Mouse (Mus musculus) MEL (cell line): ENCODE measurements at regions not wholly inside any gene's neighbourhood (a gene's known extent, or its start where the extent isn't known, plus 50 kb on each side); places are given as distances from the start of the nearest gene placed in this dataset.

Source experiments
- CTCF ChIP-seq, 3 experiments: IDR thresholded peaks in 2 of 3; conservative IDR thresholded peaks in 1 of 3; 2 replicates each; pipeline ENCODE4 v1.5.1; 2011 to 2012; ENCODE audit warnings: low read length in 3 of 3, low read depth in 2 of 3, mild to moderate bottlenecking in 2 of 3, improper control_type of control experiment in 1 of 3, inconsistent platforms in 1 of 3, mixed read lengths in 1 of 3, moderate library complexity in 1 of 3; ENCODE audit not compliant: control insufficient read depth in 1 of 3, insufficient read depth in 1 of 3, poor library complexity in 1 of 3, severe bottlenecking in 1 of 3
- E2F4 ChIP-seq: IDR thresholded peaks from 2 replicates; pipeline ENCODE4 v1.6.1; 2011; ENCODE audit warnings: low read depth, low read length, improper control_type of control experiment, borderline replicate concordance
- GATA1 ChIP-seq: IDR thresholded peaks from 2 replicates; pipeline ENCODE4 v1.6.1; 2011; ENCODE audit warnings: low read depth, low read length, improper control_type of control experiment
- JUND ChIP-seq: IDR thresholded peaks from 2 replicates; pipeline ENCODE4 v1.6.1; 2011; ENCODE audit warnings: low read depth, mild to moderate bottlenecking, improper control_type of control experiment, low read length
- NELFE ChIP-seq: IDR thresholded peaks from 2 replicates; pipeline ENCODE4 v1.6.1; 2011; ENCODE audit warnings: low read depth, low read length, improper control_type of control experiment
- POLR2A ChIP-seq, 2 experiments: IDR thresholded peaks; 2 replicates each; pipeline ENCODE4 v1.6.1; 2011 to 2012; ENCODE audit warnings: low read length in 2 of 2, mild to moderate bottlenecking in 2 of 2, control low read depth in 1 of 2, improper control_type of control experiment in 1 of 2, low read depth in 1 of 2, moderate library complexity in 1 of 2; ENCODE audit not compliant: control insufficient read depth in 1 of 2, insufficient read depth in 1 of 2, poor library complexity in 1 of 2
- POLR2AphosphoS5 ChIP-seq: IDR thresholded peaks from 2 replicates; pipeline ENCODE4 v1.6.1; 2012; ENCODE audit warnings: low read depth, borderline replicate concordance, mild to moderate bottlenecking, inconsistent platforms, low read length, moderate library complexity, mixed read lengths
- RAD21 ChIP-seq: IDR thresholded peaks from 2 replicates; pipeline ENCODE4 v1.6.1; 2011; ENCODE audit warnings: mild to moderate bottlenecking, low read depth, low read length, improper control_type of control experiment
- TAL1 ChIP-seq: IDR thresholded peaks from 2 replicates; pipeline ENCODE4 v1.6.1; 2012; ENCODE audit warnings: mild to moderate bottlenecking, inconsistent platforms, low read length, moderate library complexity, mixed read lengths
- USF1 ChIP-seq: IDR thresholded peaks from 2 replicates; pipeline ENCODE4 v1.6.1; 2014; ENCODE audit warnings: low read depth, mild to moderate bottlenecking, inconsistent platforms, low read length, improper control_type of control experiment, moderate library complexity
- USF2 ChIP-seq, 2 experiments: IDR thresholded peaks; 2 replicates each; pipeline ENCODE4 v1.6.1; 2011 to 2012; ENCODE audit warnings: improper control_type of control experiment in 2 of 2, low read length in 2 of 2, borderline replicate concordance in 1 of 2, inconsistent platforms in 1 of 2, low read depth in 1 of 2, mild to moderate bottlenecking in 1 of 2; ENCODE audit not compliant: insufficient read depth in 1 of 2
- ZC3H11A ChIP-seq: IDR thresholded peaks from 2 replicates; pipeline ENCODE4 v1.6.1; 2012; ENCODE audit warnings: low read depth, mild to moderate bottlenecking, inconsistent platforms, low read length, improper control_type of control experiment
- ZNF384 ChIP-seq: IDR thresholded peaks from 2 replicates; pipeline ENCODE4 v1.6.1; 2012; ENCODE audit warnings: low read depth, mild to moderate bottlenecking, inconsistent platforms, low read length, improper control_type of control experiment

GRCm38 (mm10) chr3:149757910-149758592, 767.7 kb upstream of the Adgrl2 start:
- TF ChIP-seq USF1 (no peak), ZC3H11A (no peak), CTCF (IDR thresholded peaks at IDR 0.05 in 2 of 3, conservative IDR thresholded peaks at IDR 0.05 in 1 of 3; ENCODE audit: control insufficient read depth in 1 of 3, insufficient read depth in 1 of 3, low read depth in 2 of 3, low read length in 3 of 3, poor library complexity in 1 of 3, severe bottlenecking in 1 of 3) (no peak), POLR2AphosphoS5 (no peak), USF2 (IDR thresholded peaks at IDR 0.05; ENCODE audit: borderline replicate concordance in 1 of 2, insufficient read depth in 1 of 2, low read depth in 1 of 2, low read length in 2 of 2) (no peak), NELFE (no peak), POLR2A (IDR thresholded peaks at IDR 0.05; ENCODE audit: control insufficient read depth in 1 of 2, insufficient read depth in 1 of 2, low read depth in 1 of 2, low read length in 2 of 2, poor library complexity in 1 of 2) (no peak), E2F4 (no peak), RAD21 (no peak), GATA1 (no peak), ZNF384 (no peak), JUND (no peak), TAL1 (no peak)
